Mouse (Mus musculus): ENCODE results near the gene Zfp668.
"Not testable (repeated sequence)": the region's sequence is repeated elsewhere in the genome, so short reads cannot be mapped to it uniquely, and the experiment has no call there.

Zfp668 gene

GRCm38 (mm10) chr7:127876467-127877348 lies at the start of gene Zfp668:
Gene Zfp668 (minus strand): TSS chr7:127876828.
- DNase-seq = peak; percentile 88

- no peak for DNase-seq
Observed at GRCm38 (mm10) chr7:127926066-127926465, 49.4 kb upstream of the Zfp668 start.

GRCm38 (mm10) chr7:127925252-127925651 lies 48.6 kb upstream of the Zfp668 start:
- DNase-seq = no peak

GRCm38 (mm10) chr7:127923714-127924113 lies 47.1 kb upstream of the Zfp668 start:
- no peak for DNase-seq

GRCm38 (mm10) chr7:127922451-127923275 lies 46.0 kb upstream of the Zfp668 start:
- no peak for DNase-seq

GRCm38 (mm10) chr7:127921516-127921915 lies 44.9 kb upstream of the Zfp668 start:
- no peak for DNase-seq

GRCm38 (mm10) chr7:127919290-127919689 lies 42.7 kb upstream of the Zfp668 start:
- DNase-seq = no peak

GRCm38 (mm10) chr7:127918203-127918602 lies 41.6 kb upstream of the Zfp668 start:
- no peak for DNase-seq

- no peak for DNase-seq
Observed at GRCm38 (mm10) chr7:127915293-127915692, 38.7 kb upstream of the Zfp668 start.

- DNase-seq = no peak
Observed at GRCm38 (mm10) chr7:127912938-127913337, 36.3 kb upstream of the Zfp668 start.

- DNase-seq = peak; percentile 84
Observed at GRCm38 (mm10) chr7:127912190-127912871, 35.7 kb upstream of the Zfp668 start, which contains the start of gene Kat8. Gene Kat8 (plus strand): TSS chr7:127912516.

GRCm38 (mm10) chr7:127908656-127909055 lies 32.0 kb upstream of the Zfp668 start:
- no peak for DNase-seq

GRCm38 (mm10) chr7:127907939-127908338 lies 31.3 kb upstream of the Zfp668 start:
- no peak for DNase-seq

- peak; percentile 71 for DNase-seq
Observed at GRCm38 (mm10) chr7:127903971-127904796, 27.6 kb upstream of the Zfp668 start, which contains the start of gene Bckdk. Gene Bckdk (plus strand): TSS chr7:127904082.

- no peak for DNase-seq
Observed at GRCm38 (mm10) chr7:127901772-127902171, 25.1 kb upstream of the Zfp668 start.

- DNase-seq = no peak
Observed at GRCm38 (mm10) chr7:127899997-127900396, 23.4 kb upstream of the Zfp668 start.

- DNase-seq = no peak
Observed at GRCm38 (mm10) chr7:127898179-127898956, 21.7 kb upstream of the Zfp668 start.

GRCm38 (mm10) chr7:127897542-127897941 lies 20.9 kb upstream of the Zfp668 start:
- DNase-seq = no peak

GRCm38 (mm10) chr7:127896384-127896783 lies 19.8 kb upstream of the Zfp668 start:
- peak; percentile 73 for DNase-seq

GRCm38 (mm10) chr7:127895891-127896290 lies 19.3 kb upstream of the Zfp668 start:
- not testable (repeated sequence) for DNase-seq

- peak; percentile 96 for DNase-seq
Observed at GRCm38 (mm10) chr7:127895442-127895841, 18.8 kb upstream of the Zfp668 start, which contains the start of the genes Gm21974 and Vkorc1. Gene Gm21974 (minus strand): TSS chr7:127895454. Gene Vkorc1 (minus strand): TSS chr7:127895617.
